Mouse (Mus musculus): ENCODE data around the gene Mpzl1. TPM values are rescaled to one million over a fixed set of nuclear protein-coding genes. Genes with fewer than 3 reads are reported as not detected.

Mpzl1 gene
- total RNA-seq, 2 experiments from 2014 or later: 24.0 to 24.8 TPM

DNA sequence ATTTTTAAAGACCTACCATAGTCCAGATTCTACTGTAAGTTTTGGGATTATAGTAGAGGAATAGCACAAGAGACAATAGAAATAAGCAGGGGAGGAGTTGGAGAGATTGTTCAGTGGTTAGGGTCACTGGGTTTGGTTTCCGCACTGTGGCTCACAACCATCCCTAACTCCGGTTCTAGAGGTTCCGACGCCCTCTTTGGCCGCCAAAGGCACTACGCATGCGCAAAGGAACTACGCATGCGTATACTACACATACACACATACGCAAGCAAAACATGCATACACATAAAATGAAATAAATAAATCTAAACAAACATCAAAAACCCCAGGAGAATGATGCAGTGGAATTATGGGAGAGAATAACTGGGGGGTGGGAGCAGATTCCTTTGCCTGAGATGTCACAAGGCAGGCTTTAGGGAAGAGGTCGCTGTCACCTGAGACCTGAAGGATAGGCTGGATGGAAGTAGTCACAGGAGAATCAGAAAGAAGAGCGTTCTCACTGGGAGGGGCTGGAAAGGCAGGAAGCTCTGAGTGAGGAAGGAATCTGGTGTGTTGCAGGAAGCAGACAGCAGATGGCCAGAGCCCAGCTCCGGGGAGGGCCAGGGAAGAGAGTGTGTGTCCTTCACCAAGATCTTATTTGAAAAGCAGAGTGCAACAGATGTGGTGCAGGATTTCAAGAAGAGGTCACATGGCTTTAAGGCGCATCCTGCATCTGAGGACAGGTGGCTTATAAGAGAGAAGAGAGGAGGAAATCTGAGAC is 19.0 kb upstream of the Mpzl1 start:
- intact Hi-C loops (cut with DNase I): no loop called here
- no peak for TF ChIP-seq CTCF (IDR thresholded peaks at IDR 0.05)
- no peak overlapping the region for H3K27ac ChIP-seq
- H3K4me3 ChIP-seq: no peak overlapping the region
- DNase-seq (ENCODE audit: extremely low spot score in 1 of 2, low spot score in 2 of 2): no peak

DNA sequence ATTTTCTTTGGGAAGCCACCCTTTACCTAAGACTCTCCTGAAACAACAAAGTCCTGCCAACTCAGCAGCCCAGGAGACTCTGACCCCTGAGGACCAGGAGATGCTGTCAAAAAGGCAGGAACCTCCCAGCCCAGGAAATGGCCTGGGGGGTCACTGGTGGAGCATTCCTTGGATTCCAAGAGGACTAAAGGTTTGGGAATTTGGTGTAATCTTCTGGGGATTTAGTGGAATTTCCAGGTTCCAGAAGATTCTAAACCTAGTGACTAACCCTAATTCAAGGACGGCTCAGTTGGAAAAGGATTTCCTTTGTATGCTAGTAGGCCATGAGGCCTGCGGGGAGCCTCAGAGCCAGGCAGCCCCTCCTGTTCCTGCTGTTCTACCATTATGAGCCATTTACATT is 18.2 kb upstream of the Mpzl1 start:
- TF ChIP-seq CTCF (IDR thresholded peaks at IDR 0.05): no peak
- DNase-seq (ENCODE audit: extremely low spot score in 1 of 2, low spot score in 2 of 2): no peak
- Histone ChIP-seq H3K4me3 (no peak overlapping the region), H3K27ac (no peak overlapping the region)
- intact Hi-C loops (cut with DNase I): no loop called here

DNA sequence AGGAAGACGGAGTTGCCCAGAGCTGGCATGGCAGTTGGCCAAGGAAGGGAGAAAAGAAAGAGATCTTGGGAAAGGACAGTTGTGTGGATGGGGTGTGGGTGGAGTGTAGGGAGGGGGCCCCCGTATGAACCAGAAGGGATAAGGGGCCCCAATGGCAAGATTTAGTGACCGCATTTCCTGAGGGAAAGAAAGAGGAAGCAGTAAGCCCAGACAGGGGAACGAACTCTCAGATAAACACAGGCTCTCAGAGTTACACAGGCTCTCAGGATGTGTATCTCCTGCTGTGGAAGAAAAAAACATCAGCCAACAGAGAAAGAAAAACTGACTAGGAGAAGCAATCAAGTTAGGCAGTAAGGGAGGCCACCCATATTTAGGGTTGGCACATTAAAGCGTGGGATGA is 16.8 kb upstream of the Mpzl1 start:
- intact Hi-C loops (cut with DNase I): no loop called here
- H3K4me3 ChIP-seq: no peak overlapping the region
- H3K27ac ChIP-seq: no peak overlapping the region
- no peak for TF ChIP-seq CTCF (IDR thresholded peaks at IDR 0.05)
- DNase-seq (ENCODE audit: extremely low spot score in 1 of 2, low spot score in 2 of 2): no peak

DNA sequence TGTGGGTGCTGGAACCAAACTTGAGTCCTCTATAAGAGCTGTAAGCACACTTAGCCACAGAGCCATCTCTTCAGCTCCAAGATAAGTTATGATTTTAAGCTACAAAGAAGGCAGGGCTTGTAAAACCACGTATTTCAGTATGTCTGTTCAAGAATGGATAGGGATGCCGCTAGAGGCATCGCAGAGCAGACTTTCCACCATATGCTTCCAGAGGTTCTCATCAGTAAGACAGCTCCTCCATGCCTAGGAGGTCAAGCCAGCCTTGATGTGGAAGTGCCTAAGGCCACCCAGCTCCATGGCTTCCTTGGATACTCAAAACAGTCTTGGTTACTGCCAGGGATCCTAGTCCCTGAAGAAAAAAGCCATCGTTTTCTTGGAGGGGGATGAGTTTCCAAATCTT is 10.8 kb upstream of the Mpzl1 start:
- Histone ChIP-seq H3K27ac (no peak overlapping the region), H3K4me3 (no peak overlapping the region)
- no peak; the same call in 1 of the 2 replicates for TF ChIP-seq CTCF (IDR thresholded peaks at IDR 0.05)
- DNase-seq (ENCODE audit: extremely low spot score in 1 of 2, low spot score in 2 of 2): no peak
- intact Hi-C loops (cut with DNase I): loop anchor here (10.0 kb wide), 1 partner anchor 250 kb away; no protein-coding TSS in a partner anchor

DNA sequence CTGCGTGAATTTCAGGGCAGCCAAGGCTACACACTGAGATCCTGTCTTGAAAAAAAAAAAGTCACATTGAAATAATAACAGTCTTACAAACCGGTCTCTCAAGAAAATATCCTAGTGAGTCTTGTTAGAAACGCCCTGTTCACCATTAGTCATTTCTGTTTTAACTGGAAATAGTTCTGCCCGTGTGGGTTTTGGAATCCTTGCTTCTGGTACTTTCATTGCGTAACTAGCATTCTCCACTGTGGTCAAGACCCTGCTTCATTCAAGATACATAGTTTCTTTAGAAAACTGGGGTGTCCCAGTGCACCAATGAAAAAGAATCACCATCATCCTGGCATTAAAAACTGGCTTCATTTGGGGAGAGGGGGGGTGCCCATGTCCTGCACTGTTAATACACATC is 9.4 kb upstream of the Mpzl1 start:
- Histone ChIP-seq H3K4me3 (no peak overlapping the region), H3K27ac (no peak overlapping the region)
- TF ChIP-seq CTCF (IDR thresholded peaks at IDR 0.05): no peak
- intact Hi-C loops (cut with DNase I): loop anchor here (2.0 to 10.0 kb wide), 3 partner anchors 61 to 357 kb away; no protein-coding TSS in a partner anchor
- DNase-seq (ENCODE audit: extremely low spot score in 1 of 2, low spot score in 2 of 2): no peak

DNA sequence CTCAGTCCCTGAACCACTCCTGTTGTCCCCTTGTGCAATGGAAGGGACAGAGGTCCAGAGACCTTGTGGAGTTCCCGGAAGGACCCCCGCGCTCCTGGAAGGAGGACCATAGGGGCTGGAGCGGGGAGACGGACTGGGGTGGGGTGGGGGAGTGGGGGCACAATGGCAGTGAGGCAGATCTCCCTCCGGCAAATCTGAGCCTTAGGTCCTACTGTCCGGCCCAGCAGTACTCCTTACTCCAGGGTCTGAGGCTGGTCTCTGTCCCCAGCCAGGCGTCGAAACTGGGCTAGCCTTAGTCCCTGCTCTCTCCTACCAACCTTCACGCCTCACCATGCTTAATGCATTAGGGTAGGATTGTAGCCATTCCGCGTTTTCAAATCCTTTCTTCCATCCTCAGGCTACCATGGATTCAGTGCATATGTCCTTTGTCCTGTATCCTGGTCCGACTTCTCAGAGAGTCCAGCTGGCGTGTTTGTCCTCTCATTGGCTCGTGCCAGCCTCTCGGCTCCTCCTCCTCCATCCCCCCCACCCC is 8.5 kb upstream of the Mpzl1 start:
- Histone ChIP-seq H3K27ac (peak overlapping the region; percentile 91), H3K4me3 (peak overlapping the region; percentile 57)
- intact Hi-C loops (cut with DNase I): loop anchor here (2.0 to 10.0 kb wide), 3 partner anchors 60 to 358 kb away; no protein-coding TSS in a partner anchor
- peak; percentile 18 to 25 for DNase-seq (ENCODE audit: extremely low spot score in 1 of 2, low spot score in 2 of 2)
- no peak for TF ChIP-seq CTCF (IDR thresholded peaks at IDR 0.05)

DNA sequence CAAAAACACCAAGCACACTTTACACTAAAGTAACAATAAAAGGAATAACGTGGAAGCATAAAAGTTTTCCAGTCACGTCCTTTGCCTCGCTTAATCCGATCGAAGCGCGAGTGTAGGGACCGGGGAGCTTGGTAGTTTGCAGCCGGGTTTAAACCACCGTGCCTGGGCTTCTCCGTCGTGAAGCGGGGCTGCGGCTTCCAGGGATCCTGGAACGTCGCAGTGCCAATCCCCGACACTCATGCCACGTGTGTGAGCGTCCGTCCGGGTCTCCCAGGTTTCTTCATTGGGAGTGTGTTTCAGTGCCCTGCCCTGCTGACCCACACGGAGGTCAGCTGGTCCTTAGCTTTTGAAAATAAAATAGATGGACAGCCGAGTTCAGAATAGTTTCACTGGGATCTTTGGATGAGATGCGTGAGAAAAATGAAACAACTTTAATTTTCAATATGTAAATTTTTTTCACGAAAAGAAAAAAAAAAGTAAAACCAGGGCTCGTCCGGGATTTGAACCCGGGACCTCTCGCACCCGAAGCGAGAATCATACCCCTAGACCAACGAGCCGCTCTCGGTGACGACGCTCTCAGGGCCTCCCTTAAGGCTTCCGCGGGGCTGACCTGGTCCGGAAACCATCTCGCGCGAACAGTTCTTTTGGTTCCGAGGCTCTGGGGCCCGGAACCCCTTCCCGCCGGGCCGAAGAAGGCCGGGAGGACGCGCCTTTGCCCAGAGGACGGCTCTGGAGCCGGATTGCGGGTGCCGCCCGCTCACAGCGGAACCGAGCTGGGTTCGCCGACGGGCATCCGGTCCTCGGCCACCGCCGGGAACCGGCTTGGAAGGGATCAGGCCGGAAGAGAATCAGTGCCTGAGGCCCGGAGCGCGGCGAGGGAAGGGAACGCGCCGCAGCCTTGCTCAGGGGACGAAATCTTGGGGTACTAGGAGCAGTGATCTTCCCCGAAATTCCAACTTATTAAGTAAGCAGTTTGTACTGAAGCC is 7.7 kb upstream of the Mpzl1 start:
- DNase-seq (ENCODE audit: extremely low spot score in 1 of 2, low spot score in 2 of 2): peak; percentile 90 to 95
- intact Hi-C loops (cut with DNase I): loop anchor here (2.0 to 10.0 kb wide), 3 partner anchors 59 to 359 kb away; no protein-coding TSS in a partner anchor
- no peak for TF ChIP-seq CTCF (IDR thresholded peaks at IDR 0.05)
- peak overlapping the region; percentile 91 for H3K27ac ChIP-seq
- H3K4me3 ChIP-seq: peak overlapping the region; percentile 57

DNA sequence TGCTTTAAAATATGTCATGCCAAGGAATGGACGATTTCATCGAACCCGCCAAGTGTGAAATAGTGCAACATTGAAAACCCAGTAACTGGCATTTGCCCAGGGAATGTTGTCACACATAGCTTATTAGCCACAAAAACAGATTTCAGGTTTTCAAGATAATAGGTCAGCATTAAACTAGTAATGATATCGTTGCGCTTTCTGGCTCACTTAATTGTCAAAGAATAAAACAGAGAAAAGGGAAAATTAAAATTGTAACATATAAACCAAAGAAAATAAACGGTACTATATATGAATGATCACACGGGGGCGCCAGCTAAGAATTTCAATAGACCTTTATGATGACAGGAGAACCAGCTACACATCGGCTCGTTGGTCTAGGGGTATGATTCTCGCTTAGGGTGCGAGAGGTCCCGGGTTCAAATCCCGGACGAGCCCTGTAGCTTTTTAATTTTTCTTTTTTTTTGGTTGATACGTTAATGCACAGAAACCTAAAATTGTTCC is 7.0 kb upstream of the Mpzl1 start:
- H3K27ac ChIP-seq: peak overlapping the region; percentile 73; the same call in 1 of the 2 replicates
- intact Hi-C loops (cut with DNase I): loop anchor here (10.0 kb wide), 1 partner anchor 247 kb away; no protein-coding TSS in a partner anchor
- peak; percentile 77 for TF ChIP-seq CTCF (IDR thresholded peaks at IDR 0.05)
- peak overlapping the region; percentile 57 for H3K4me3 ChIP-seq
- DNase-seq (ENCODE audit: extremely low spot score in 1 of 2, low spot score in 2 of 2): peak; percentile 78 to 80

DNA sequence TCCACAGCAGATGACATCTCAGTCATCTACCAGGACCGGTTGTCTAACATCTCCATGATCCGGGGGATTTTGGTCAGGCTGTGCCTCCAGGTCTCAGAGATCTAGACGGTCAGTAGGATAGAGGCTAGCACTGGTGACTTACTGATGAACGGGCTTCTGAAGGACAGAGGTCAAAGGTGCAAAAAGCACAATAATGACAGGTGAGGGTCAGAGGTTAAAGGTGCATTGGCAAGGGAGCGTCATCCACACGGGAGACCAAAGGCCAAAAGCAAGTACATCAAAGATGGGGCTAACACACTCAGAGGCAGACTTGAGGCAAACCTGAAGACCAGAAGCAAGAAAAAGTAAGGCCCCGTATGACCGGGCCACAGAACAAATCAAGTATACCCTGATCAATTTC is 2.0 kb upstream of the Mpzl1 start:
- H3K4me3 ChIP-seq: no peak overlapping the region
- TF ChIP-seq CTCF (IDR thresholded peaks at IDR 0.05): no peak
- intact Hi-C loops (cut with DNase I): no loop called here
- no peak for DNase-seq (ENCODE audit: extremely low spot score in 1 of 2, low spot score in 2 of 2)
- H3K27ac ChIP-seq: no peak overlapping the region

DNA sequence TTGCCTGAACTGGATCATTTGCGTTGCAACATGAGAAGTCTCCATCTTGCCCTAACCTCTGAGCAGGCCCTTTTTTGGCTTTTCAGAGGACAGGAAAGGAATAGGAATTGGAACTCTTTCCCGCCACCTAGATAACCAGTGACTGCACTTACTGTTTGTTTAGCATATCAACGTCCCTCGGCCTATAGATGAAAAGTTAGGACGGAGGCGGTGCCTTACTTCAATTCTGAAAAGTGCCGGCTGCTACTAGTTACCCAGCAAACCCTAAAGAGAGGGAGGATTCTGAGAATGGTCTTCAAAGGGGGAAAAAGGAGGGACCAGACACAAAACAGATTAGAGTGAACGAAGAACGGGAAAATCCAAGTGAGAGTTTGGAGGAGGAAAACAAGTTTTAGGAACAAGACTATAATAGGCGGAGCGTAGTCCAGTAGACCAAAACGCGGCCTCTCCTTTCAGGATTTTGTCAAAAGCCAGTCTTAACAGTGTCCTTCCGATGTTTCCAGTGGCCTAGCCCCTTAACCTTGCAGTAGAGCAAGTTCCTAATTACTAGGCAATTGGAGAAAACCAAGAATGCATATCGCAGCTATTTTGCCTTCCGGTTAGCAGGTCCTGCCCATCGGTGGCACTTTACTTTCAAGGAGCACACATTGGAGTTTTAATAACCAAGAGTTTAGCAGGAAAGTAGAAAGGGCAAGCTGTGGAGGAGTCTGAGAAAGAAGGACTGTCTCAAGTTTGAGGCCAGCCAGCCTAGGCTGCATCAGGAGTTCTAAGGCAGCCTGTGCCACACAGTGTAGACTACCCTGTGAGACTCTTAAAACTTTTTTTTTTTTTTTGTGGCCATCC is 938 bp upstream of the Mpzl1 start:
- intact Hi-C loops (cut with DNase I): loop anchor here (2.0 kb wide), 1 partner anchor 174 kb away; the partner anchor contains the start of genes Dcaf6 and Mpc2
- H3K27ac ChIP-seq: peak overlapping the region; percentile 58; the same call in 1 of the 2 replicates
- no peak for DNase-seq (ENCODE audit: extremely low spot score in 1 of 2, low spot score in 2 of 2)
- TF ChIP-seq CTCF (IDR thresholded peaks at IDR 0.05): no peak
- peak overlapping the region; percentile 72 for H3K4me3 ChIP-seq
